Mouse (Mus musculus): ENCODE measurements at regions not wholly inside any gene's neighbourhood (a gene's known extent, or its start where the extent isn't known, plus 50 kb on each side); places are given as distances from the start of the nearest gene placed in this dataset.

GRCm38 (mm10) chr13:63969907-63970306 lies 119.1 kb downstream of the Hsd17b3 start:
- no peak for TF ChIP-seq CHD2 (IDR thresholded peaks at IDR 0.05; ENCODE audit: low read depth, low read length)
- no peak for TF ChIP-seq MAFK (IDR thresholded peaks at IDR 0.05; ENCODE audit: insufficient read depth, low read depth, low read length)
- TF ChIP-seq ZC3H11A (IDR thresholded peaks at IDR 0.05; ENCODE audit: borderline replicate concordance, low read depth, low read length), result no peak
- no peak for TF ChIP-seq ZNF384 (IDR thresholded peaks at IDR 0.05; ENCODE audit: low read depth, low read length)
- TF ChIP-seq HCFC1 (IDR thresholded peaks at IDR 0.05; ENCODE audit: borderline replicate concordance, insufficient read depth, low read length), result no peak

Measured in ES-E14 (cell line).